Mouse (Mus musculus): ENCODE measurements around the gene Dcxr. TPM values are rescaled to one million over a fixed set of nuclear protein-coding genes. Genes with fewer than 3 reads are reported as not detected.

Dcxr gene
- total RNA-seq, 4 experiments from 2014 or later: 7.9 to 12.9 (median 9.4) TPM

Other genes starting within 250 kb of the Dcxr start
- gene Mrpl12, start 242.7 kb downstream of the Dcxr start, total RNA-seq (2022): 10 to 100 TPM; 63.2 to 67.7 (median 64.4) TPM
- gene Slc25a10, start 235.4 kb downstream of the Dcxr start, total RNA-seq (2022): 10 to 100 TPM; 21.2 to 25.8 (median 24.0) TPM
- under 1 TPM in 1 of 4 experiments, not detected in 3; 0.17 TPM for gene Gcgr, start 196.6 kb downstream of the Dcxr start, total RNA-seq (2022)
- 10 to 100 TPM; 71.6 to 75.9 (median 74.1) TPM for gene Mcrip1, start 177.6 kb downstream of the Dcxr start, total RNA-seq (2022)
- not detected for gene Ppp1r27, start 176.1 kb downstream of the Dcxr start, total RNA-seq (2022)
- gene P4hb, start 154.0 kb downstream of the Dcxr start, total RNA-seq (2022): 100 to 1,000 TPM; 110 to 142 (median 130) TPM
- gene Arhgdia, start 145.7 kb downstream of the Dcxr start, total RNA-seq (2022): 100 to 1,000 TPM; 307 to 323 (median 320) TPM
- gene Alyref, start 128.9 kb downstream of the Dcxr start, total RNA-seq (2022): 10 to 100 TPM; 47.7 to 64.6 (median 51.9) TPM
- 100 to 1,000 TPM in 2 of 4 experiments, 10 to 100 TPM in 2; 98.1 to 101 (median 99.4) TPM for gene Anapc11, start 128.9 kb downstream of the Dcxr start, total RNA-seq (2022)
- 1 to 10 TPM in 2 of 4 experiments, not detected in 2; 1.1 to 1.8 TPM for gene Npb, start 118.8 kb downstream of the Dcxr start, total RNA-seq (2022)
- gene Pcyt2, start 109.3 kb downstream of the Dcxr start, total RNA-seq (2022): 100 to 1,000 TPM; 109 to 140 (median 124) TPM
- gene Sirt7, start 102.0 kb downstream of the Dcxr start, total RNA-seq (2022): 10 to 100 TPM; 30.5 to 45.3 (median 34.7) TPM
- 10 to 100 TPM; 66.8 to 77.2 (median 73.1) TPM for gene Mafg, start 93.7 kb downstream of the Dcxr start, total RNA-seq (2022)
- 1 to 10 TPM; 1.5 to 2.3 (median 1.8) TPM for gene Pycr1, start 83.5 kb downstream of the Dcxr start, total RNA-seq (2022)
- gene Myadml2, start 79.1 kb downstream of the Dcxr start, total RNA-seq (2022): 10 to 100 TPM in 3 of 4 experiments, 1 to 10 TPM in 1; 9.3 to 12.0 (median 10.7) TPM
- gene Notum, start 66.1 kb downstream of the Dcxr start, total RNA-seq (2022): 1 to 10 TPM; 2.1 to 7.1 (median 4.0) TPM
- 10 to 100 TPM; 57.0 to 64.7 (median 61.2) TPM for gene Aspscr1, start 54.3 kb downstream of the Dcxr start, total RNA-seq (2022)
- 10 to 100 TPM; 19.2 to 23.3 (median 22.2) TPM for gene Cenpx, start 13.5 kb downstream of the Dcxr start, total RNA-seq (2022)
- gene Lrrc45, start 13.4 kb downstream of the Dcxr start, total RNA-seq (2022): 10 to 100 TPM; 39.8 to 56.7 (median 51.2) TPM
- 10 to 100 TPM; 39.2 to 40.0 (median 39.6) TPM for gene Rac3, start 5.8 kb downstream of the Dcxr start, total RNA-seq (2022)
- 1 to 10 TPM in 3 of 4 experiments, under 1 TPM in 1; 0.99 to 2.7 (median 1.9) TPM for gene Cbr2, start 4.8 kb upstream of the Dcxr start, total RNA-seq (2022)
- gene Hmga1b, start 35.5 kb upstream of the Dcxr start, total RNA-seq (2022): 10 to 100 TPM; 23.0 to 43.0 (median 30.6) TPM
- 10 to 100 TPM; 49.0 to 56.6 (median 52.3) TPM for gene Rfng, start 56.9 kb upstream of the Dcxr start, total RNA-seq (2022)
- gene Gps1, start 57.0 kb upstream of the Dcxr start, total RNA-seq (2022): 100 to 1,000 TPM; 142 to 151 (median 146) TPM
- gene Dus1l, start 69.1 kb upstream of the Dcxr start, total RNA-seq (2022): 10 to 100 TPM; 41.4 to 47.9 (median 46.1) TPM
- 100 to 1,000 TPM; 176 to 199 (median 193) TPM for gene Fasn, start 97.3 kb upstream of the Dcxr start, total RNA-seq (2022)
- 1 to 10 TPM; 8.4 to 9.8 (median 9.0) TPM for gene Ccdc57, start 205.6 kb upstream of the Dcxr start, total RNA-seq (2022)
- 1 to 10 TPM; 3.9 to 9.3 (median 7.8) TPM for gene Slc16a3, start 221.2 kb upstream of the Dcxr start, total RNA-seq (2022)